Mouse (Mus musculus) testis, adult 2 months (tissue): ENCODE data around the gene Isoc2b.

Source experiments
- CTCF ChIP-seq: fragments of 200-500 bp; IDR thresholded peaks from 2 replicates; pipeline ENCODE4 v1.5.1; 2012; ENCODE audit warnings: low read depth, mild to moderate bottlenecking, inconsistent platforms, low read length, moderate library complexity; ENCODE audit not compliant: control insufficient read depth, insufficient read depth, insufficient replicate concordance
- POLR2A ChIP-seq: fragments of 200-500 bp; IDR thresholded peaks from 2 replicates; pipeline ENCODE4 v1.6.1; 2012; ENCODE audit warnings: low read depth, mild to moderate bottlenecking, inconsistent platforms, low read length, moderate library complexity; ENCODE audit not compliant: control insufficient read depth

GRCm38 (mm10) chr7:4912248-4912647 is 42.2 kb upstream of the Isoc2b start:
- TF ChIP-seq POLR2A (no peak), CTCF (no peak)
